In genomic region chr10:61559544-61559943, GRCm38 (mm10) we compare ENCODE assay signal across 30 mouse cellular contexts. TPM values are rescaled to one million over a fixed set of nuclear protein-coding genes. Genes with fewer than 3 reads are reported as not detected.
DNase-seq lines count a peak whose midpoint lies in the region; ATAC-seq and TF ChIP-seq lines count a peak whose summit lies in the region.
"Had no signal": no experiment of that assay in that cellular context is flagged by ENCODE, and none has a peak within 500 bp of the region (broad histone marks: within the 10 kb centered on the region; RNA-seq: fewer than 3 reads in every experiment).

No protein-coding gene starts in this region.

- H3K36me3 ChIP-seq in lung, embryonic 15.5 days, result no peaks in the 10 kb centered on the region
- no peaks in the 10 kb centered on the region for H3K36me3 ChIP-seq in stomach, postnatal 0 days (ENCODE audit: control insufficient read depth, insufficient read depth, low read length)
- H3K36me3 ChIP-seq: hindbrain, embryonic 12.5 days; midbrain, embryonic 12.5 days; neural tube, embryonic 13.5 days had no signal

- no peak overlapping the region for H3K4me3 ChIP-seq in lung, embryonic 15.5 days
- H3K4me3 ChIP-seq in stomach, postnatal 0 days (ENCODE audit: low read depth, low read length), result no peak overlapping the region
- H3K4me3 ChIP-seq: gastrocnemius, adult 2 months; heart, adult 2 months; hindbrain, embryonic 12.5 days; limb, embryonic 12.5 days; megakaryocyte, embryonic 14.5 days; midbrain, embryonic 12.5 days; myocyte; neural tube, embryonic 13.5 days had no signal

- no peak overlapping the region for H3K4me2 ChIP-seq in lung, embryonic 15.5 days
- H3K4me2 ChIP-seq in stomach, postnatal 0 days (replicated peaks; ENCODE audit: low read depth), result no peak overlapping the region
- H3K4me2 ChIP-seq: hindbrain, embryonic 12.5 days; limb, embryonic 12.5 days; midbrain, embryonic 12.5 days; neural tube, embryonic 13.5 days had no signal

- ATAC-seq in lung, embryonic 15.5 days (ENCODE audit: borderline replicate concordance, extremely low read depth, low FRiP score, low TSS enrichment), result no peak
- peak; percentile 89 for ATAC-seq in activated CD4-positive, CD25-positive, alpha-beta regulatory T cell, adult 4 months
- no peak for ATAC-seq in stomach, postnatal 0 days (ENCODE audit: low FRiP score, low TSS enrichment)
- ATAC-seq: forebrain, embryonic 14.5 days; hindbrain, postnatal 0 days had no signal

- TF ChIP-seq CTCF in stomach, postnatal 0 days (IDR thresholded peaks at IDR 0.05; ENCODE audit: low read depth), result no peak

- no peak for TF ChIP-seq EP300 in stomach, postnatal 0 days (optimal IDR thresholded peaks at IDR 0.05)

- no peak for DNase-seq in lung, postnatal 25 days (ENCODE audit: low spot score)
- peak; percentile 53 for DNase-seq in CD4-positive, CD25-positive, alpha-beta regulatory T cell, adult 2 months (ENCODE audit: low read depth, low spot score)
- no peak for DNase-seq in stomach, postnatal 0 days (ENCODE audit: low spot score)
- DNase-seq in kidney, postnatal 14 days, result no peak
- DNase-seq in gastrocnemius, postnatal 14 days, result no peak
- DNase-seq: adrenal gland, adult 2 months; adrenal gland, postnatal 36 days; cerebellum, adult 8-10 months; cerebellum, postnatal 25 days; gastrocnemius, adult 2 months; heart, adult 2 months; kidney, adult 18-20 months; kidney, postnatal 4 days; lung, postnatal 4 days; thymus, postnatal 4 days had no signal

- no peaks in the 10 kb centered on the region for H3K4me1 ChIP-seq in lung, embryonic 15.5 days
- no peaks in the 10 kb centered on the region for H3K4me1 ChIP-seq in stomach, postnatal 0 days (replicated peaks; ENCODE audit: control insufficient read depth, insufficient read depth)
- H3K4me1 ChIP-seq: hindbrain, embryonic 12.5 days; limb, embryonic 12.5 days; midbrain, embryonic 12.5 days; neural tube, embryonic 13.5 days had no signal

- no peaks in the 10 kb centered on the region for H3K27me3 ChIP-seq in lung, embryonic 15.5 days
- no peaks in the 10 kb centered on the region for H3K27me3 ChIP-seq in stomach, postnatal 0 days (ENCODE audit: control insufficient read depth, insufficient read depth, low read length)
- H3K27me3 ChIP-seq: hindbrain, embryonic 12.5 days; limb, embryonic 12.5 days; midbrain, embryonic 12.5 days; neural tube, embryonic 13.5 days had no signal

- no peak overlapping the region for H3K9ac ChIP-seq in lung, embryonic 15.5 days
- H3K9ac ChIP-seq in stomach, postnatal 0 days (ENCODE audit: low read length), result no peak overlapping the region
- H3K9ac ChIP-seq: hindbrain, embryonic 12.5 days; limb, embryonic 12.5 days; midbrain, embryonic 12.5 days; neural tube, embryonic 13.5 days had no signal

- no peaks in the 10 kb centered on the region for H3K9me3 ChIP-seq in lung, embryonic 15.5 days
- no peaks in the 10 kb centered on the region for H3K9me3 ChIP-seq in stomach, postnatal 0 days (ENCODE audit: control insufficient read depth, low read length)
- H3K9me3 ChIP-seq: hindbrain, embryonic 12.5 days; midbrain, embryonic 12.5 days had no signal

- intact Hi-C loops in gastrocnemius, postnatal 14 days (cut with DNase I; ENCODE audit: low total_unique reads), result no loop called here

- peak overlapping the region; percentile 33; the same call in 1 of the 2 replicates for H3K27ac ChIP-seq in lung, embryonic 15.5 days
- 0 out of 2 replicates have a peak overlapping the region, but pooled peaks have one; percentile 18 for H3K27ac ChIP-seq in stomach, postnatal 0 days (replicated peaks)
- H3K27ac ChIP-seq: gastrocnemius, adult 2 months; heart, adult 2 months; hindbrain, embryonic 12.5 days; hindbrain, postnatal 0 days; limb, embryonic 12.5 days; midbrain, embryonic 12.5 days; neural tube, embryonic 13.5 days had no signal

RNA-seq across cellular contexts. Expression of gene Npffr1, which starts 35.7 kb away (rescaled TPM):
- polyA plus RNA-seq in lung, embryonic 15.5 days (2015; fragmentation: Nextera tagmentation; extraction: Ambion mirVana), result 0.06 TPM in 1 of 2 replicates, not detected in the other
- not detected for polyA plus RNA-seq in activated CD4-positive, CD25-positive, alpha-beta regulatory T cell, adult 4 months (2017; shearing (Covaris generic))
- polyA plus RNA-seq in stomach, postnatal 0 days (2015; fragmentation: Nextera tagmentation; extraction: Ambion mirVana), result 0.07 and 0.08 TPM in 2 replicates
- under 1 TPM in 1 of 2 experiments, not detected in 1; 0.07 TPM for total RNA-seq in gastrocnemius, postnatal 14 days (2021)
- total RNA-seq: heart, postnatal 25 days; liver, adult 2 months had no signal
- polyA plus RNA-seq: C2C12; liver, adult 2 months; liver, embryonic 16.5 days; lung, embryonic 16.5 days had no signal
